Mouse (Mus musculus): Measurements from ENCODE around the gene Lrrc51. TPM values are rescaled to one million over a fixed set of nuclear protein-coding genes. Genes with fewer than 3 reads are reported as not detected.
"Not testable (repeated sequence)": the region's sequence is repeated elsewhere in the genome, so short reads cannot be mapped to it uniquely, and the experiment has no call there.

The Lrrc51 gene
- total RNA-seq, 1 experiment from 2014 or later = 0.38 TPM

DNA sequence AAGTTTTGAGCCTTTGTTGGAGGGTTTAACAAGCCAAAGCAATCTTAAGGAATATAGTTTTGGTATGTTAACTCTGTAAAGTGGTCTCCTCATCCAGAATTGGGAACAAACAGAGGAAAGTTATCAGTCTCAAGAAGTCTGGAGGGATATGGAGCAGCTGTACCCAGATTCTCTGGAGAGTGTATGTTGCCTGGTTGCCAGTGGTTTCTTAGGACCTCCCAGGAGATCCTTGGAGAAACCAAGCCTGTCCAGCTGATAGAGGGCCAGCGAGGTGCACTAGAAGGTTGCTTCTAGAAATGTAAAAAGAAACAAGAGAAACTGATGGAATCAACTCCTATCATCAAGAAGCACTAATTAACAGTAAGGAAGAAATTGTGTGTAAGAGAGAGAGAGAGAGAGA is 18.0 kb upstream of the Lrrc51 start:
- no peak for ATAC-seq (replicated peaks; ENCODE audit: insufficient number of reproducible peaks, low FRiP score, low TSS enrichment, poor library complexity, severe bottlenecking)

GRCm38 (mm10) chr7:101949008-101949407 is 15.3 kb upstream of the Lrrc51 start:
- ATAC-seq (replicated peaks; ENCODE audit: insufficient number of reproducible peaks, low FRiP score, low TSS enrichment, poor library complexity, severe bottlenecking) = peak; percentile 83; the same call in 1 of the 2 replicates

GRCm38 (mm10) chr7:101939758-101940157 is 6.1 kb upstream of the Lrrc51 start:
- ATAC-seq (replicated peaks; ENCODE audit: insufficient number of reproducible peaks, low FRiP score, low TSS enrichment, poor library complexity, severe bottlenecking) = no peak

DNA sequence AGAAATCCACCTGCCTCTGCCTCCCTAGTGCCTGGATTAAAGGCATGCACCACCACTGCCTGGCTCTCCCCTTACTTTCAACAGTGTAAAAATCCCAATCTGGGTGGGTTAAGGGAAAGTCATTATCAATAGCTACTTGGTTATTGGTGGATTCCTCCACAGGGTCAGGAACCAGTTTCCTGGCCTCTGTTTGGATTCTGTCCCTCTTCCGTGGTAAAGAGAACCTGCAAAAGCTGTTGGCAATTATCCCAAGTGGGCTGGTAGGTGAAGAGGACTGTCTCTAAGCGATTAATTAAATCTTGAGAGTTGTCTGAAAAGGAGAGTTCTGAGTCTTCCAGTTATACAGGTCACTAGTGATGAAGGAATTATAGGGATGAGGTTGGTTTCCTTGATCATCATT is 4.7 kb upstream of the Lrrc51 start:
- ATAC-seq (replicated peaks; ENCODE audit: insufficient number of reproducible peaks, low FRiP score, low TSS enrichment, poor library complexity, severe bottlenecking) = no peak

GRCm38 (mm10) chr7:101937569-101937968 is 3.9 kb upstream of the Lrrc51 start:
- no peak for ATAC-seq (replicated peaks; ENCODE audit: insufficient number of reproducible peaks, low FRiP score, low TSS enrichment, poor library complexity, severe bottlenecking)

DNA sequence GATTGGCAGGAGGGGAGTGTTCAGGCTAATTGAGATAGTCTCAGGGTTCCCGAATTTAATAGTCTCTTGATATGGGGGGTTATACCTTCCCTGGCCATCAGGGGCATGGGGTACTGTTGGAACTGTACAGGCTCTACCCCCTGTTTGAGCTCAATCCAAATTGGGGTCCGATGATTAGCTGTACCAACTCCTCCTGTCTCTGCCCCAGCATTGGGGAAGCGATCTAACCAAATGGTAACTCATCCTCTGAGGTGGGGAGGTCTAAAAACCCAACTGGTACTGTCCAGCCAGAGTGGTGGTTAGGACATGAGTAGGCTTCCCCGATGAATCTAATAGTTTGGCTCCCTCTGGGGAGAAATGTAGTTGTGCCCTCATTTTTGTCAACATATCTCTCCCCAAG is 3.3 kb upstream of the Lrrc51 start:
- no peak for ATAC-seq (replicated peaks; ENCODE audit: insufficient number of reproducible peaks, low FRiP score, low TSS enrichment, poor library complexity, severe bottlenecking)

- no peak for ATAC-seq (replicated peaks; ENCODE audit: insufficient number of reproducible peaks, low FRiP score, low TSS enrichment, poor library complexity, severe bottlenecking)
Measured at GRCm38 (mm10) chr7:101935957-101936356, 2.3 kb upstream of the Lrrc51 start.

GRCm38 (mm10) chr7:101933300-101933699 is 395 bp downstream of the Lrrc51 start:
- no peak for ATAC-seq (replicated peaks; ENCODE audit: insufficient number of reproducible peaks, low FRiP score, low TSS enrichment, poor library complexity, severe bottlenecking)

DNA sequence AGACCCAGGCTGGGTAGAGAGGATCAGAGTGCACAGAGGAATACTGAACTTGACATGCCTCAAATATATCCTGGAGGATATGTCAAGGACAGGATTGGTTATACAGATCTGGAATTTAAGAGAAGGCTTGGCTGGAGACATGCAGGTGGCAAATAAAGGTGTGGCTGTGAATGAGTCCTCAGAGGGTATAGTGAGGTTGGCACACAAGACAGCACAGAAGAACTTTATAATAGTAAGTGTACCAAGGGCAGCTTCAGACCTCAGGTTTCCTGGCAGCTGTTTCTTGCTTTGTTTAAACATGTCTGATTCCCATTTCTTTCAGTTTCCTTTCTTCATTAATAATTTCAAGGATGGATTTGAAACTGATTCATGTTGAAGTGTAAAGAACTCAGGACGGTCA is 1.1 kb downstream of the Lrrc51 start:
- ATAC-seq (replicated peaks; ENCODE audit: insufficient number of reproducible peaks, low FRiP score, low TSS enrichment, poor library complexity, severe bottlenecking) = no peak

DNA sequence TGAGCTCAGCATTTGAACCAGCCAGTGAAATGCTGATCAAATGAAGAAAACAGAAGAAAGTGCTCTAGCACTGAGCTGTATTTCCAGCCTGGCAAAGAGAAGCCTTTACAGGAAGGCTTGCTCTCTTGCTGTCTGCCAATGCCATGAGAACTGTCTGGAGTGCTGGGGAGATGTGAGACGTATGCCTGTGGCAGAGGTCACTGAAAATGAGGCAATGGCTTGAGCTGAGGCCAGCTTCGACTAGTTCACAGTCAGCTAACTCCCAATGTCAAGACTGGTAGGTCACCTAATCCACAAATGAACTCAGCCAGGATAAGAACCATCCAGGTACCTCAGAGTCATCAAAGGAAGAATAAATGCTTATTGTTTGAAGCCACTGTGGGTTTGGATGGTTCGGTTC is 5.6 kb downstream of the Lrrc51 start:
- no peak for ATAC-seq (replicated peaks; ENCODE audit: insufficient number of reproducible peaks, low FRiP score, low TSS enrichment, poor library complexity, severe bottlenecking)

GRCm38 (mm10) chr7:101925892-101926291 is 7.8 kb downstream of the Lrrc51 start:
- ATAC-seq (replicated peaks; ENCODE audit: insufficient number of reproducible peaks, low FRiP score, low TSS enrichment, poor library complexity, severe bottlenecking) = not testable (repeated sequence)

DNA sequence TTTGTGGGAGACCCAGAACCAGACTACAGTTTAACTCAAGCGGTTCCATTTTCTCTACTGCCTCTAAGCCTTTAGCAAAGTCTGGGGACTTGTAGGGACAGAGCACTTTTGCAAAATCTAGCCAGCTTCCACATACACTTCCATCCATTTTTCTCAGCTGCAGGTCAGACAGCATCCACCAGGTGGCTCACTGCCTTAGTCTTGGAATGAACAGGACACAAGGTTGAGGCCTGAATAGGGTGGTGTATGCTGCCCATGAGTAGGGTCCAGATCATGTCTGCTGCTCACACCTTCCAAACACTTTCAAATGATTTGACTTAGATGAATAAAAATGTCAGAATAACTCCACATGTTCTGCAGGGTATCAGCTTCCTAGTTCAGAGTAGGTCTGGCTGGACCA is 15.6 kb downstream of the Lrrc51 start:
- peak; percentile 80 for ATAC-seq (replicated peaks; ENCODE audit: insufficient number of reproducible peaks, low FRiP score, low TSS enrichment, poor library complexity, severe bottlenecking)

DNA sequence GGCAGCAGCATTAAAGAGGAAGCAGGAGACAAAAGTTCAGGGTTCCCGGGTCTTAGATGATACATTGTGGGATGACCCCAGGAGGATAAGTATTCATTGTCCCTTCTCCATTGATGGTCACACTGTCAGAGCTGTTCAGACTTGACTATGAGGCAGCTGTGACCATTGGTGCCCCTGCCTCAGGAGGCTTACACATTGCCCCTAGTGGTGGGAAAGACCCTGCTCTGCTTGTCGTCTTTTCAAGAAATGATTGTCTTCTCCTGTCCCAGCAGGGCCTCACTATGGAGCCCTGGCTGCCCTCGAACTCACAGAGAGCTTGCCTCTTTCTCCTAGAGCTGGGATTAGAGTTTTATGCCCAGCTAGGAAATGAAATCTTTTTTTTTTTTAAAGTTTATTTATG is 21.7 kb downstream of the Lrrc51 start:
- no peak for ATAC-seq (replicated peaks; ENCODE audit: insufficient number of reproducible peaks, low FRiP score, low TSS enrichment, poor library complexity, severe bottlenecking)

- ATAC-seq (replicated peaks; ENCODE audit: insufficient number of reproducible peaks, low FRiP score, low TSS enrichment, poor library complexity, severe bottlenecking) = no peak
Measured at GRCm38 (mm10) chr7:101910138-101910537, 23.6 kb downstream of the Lrrc51 start.

DNA sequence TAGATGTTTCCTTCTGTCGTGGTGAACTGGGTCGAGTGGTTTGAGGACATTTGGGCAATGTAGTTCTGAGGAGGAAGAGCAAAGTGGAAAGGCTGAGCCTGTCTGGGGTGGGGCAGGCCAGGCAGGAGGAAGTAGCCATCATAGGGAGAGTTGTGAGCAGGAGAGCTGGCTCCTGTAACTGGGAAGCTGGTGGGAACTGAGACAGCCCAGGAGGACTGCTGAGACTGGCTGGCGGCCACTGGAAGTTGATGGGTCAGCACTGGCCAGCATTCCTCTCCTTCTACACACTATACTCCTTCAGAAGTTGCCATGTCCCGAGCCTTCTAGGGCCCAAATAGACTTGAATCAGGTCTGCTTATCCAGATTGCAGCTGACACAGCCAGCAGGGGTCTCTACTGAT is 25.3 kb downstream of the Lrrc51 start:
- ATAC-seq (replicated peaks; ENCODE audit: insufficient number of reproducible peaks, low FRiP score, low TSS enrichment, poor library complexity, severe bottlenecking) = peak; percentile 32

DNA sequence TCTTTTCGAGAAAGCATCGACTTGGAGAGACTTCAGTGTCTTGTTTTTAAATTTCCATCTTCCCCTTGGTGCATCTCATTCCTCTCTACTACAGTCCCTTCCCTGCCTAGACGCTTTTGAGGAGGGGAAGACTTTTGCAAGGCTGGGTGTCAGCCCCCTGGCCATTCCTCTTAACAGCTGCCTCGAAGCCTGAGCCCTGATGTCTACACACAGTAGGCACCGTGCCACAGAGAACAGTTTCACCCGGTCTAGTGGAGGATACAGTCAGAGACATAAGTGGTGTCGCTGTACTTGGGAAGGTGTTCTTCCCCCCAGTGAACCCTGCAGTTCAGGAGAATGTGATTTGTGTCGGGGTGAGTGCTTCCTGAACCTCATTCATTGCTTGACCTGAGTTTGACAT is 27.0 kb downstream of the Lrrc51 start:
- ATAC-seq (replicated peaks; ENCODE audit: insufficient number of reproducible peaks, low FRiP score, low TSS enrichment, poor library complexity, severe bottlenecking) = no peak

- ATAC-seq (replicated peaks; ENCODE audit: insufficient number of reproducible peaks, low FRiP score, low TSS enrichment, poor library complexity, severe bottlenecking) = no peak
Measured at GRCm38 (mm10) chr7:101906287-101906681, 27.4 kb downstream of the Lrrc51 start, which contains the start of gene Tomt. Gene Tomt (minus strand): TSS chr7:101906359.

DNA sequence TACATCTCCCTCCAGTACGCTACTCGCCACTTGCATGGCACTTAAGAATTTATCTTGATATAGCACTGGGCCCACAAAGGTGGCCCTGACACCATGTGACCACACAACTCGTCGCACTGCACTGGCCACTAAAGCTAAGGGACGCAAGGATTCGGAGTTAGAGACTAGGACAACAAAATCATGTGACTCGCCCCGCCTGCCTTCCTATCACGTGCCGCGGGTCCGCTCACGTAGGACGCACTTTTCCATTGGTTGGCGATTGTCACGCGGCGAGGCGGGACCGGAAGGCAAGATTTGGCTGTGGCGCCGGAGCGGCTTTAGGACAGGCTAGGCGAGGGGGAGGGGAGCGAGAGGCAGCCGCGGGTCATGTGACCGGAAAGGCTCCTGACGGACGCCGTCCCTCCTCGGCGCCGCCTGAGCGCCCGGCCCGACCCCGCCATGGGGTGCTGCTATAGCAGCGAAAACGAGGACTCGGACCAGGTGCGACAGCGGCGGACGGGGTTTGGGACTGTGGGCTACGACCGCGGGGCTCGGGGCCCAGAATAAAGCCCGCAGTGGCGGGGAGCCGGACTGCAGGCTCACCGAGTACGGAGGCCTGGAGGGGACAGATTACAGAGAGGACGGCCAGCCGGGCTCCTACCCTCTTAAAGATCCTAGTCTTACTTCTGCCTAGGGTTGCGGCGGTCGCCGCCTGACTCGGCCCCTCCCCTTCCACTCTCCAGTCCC is 28.0 kb downstream of the Lrrc51 start, which contains the start of gene Lamtor1:
TSS of gene Lamtor1 (plus strand) at position 344 of the 726 bp plus-strand sequence.
- peak; percentile 89 for ATAC-seq (replicated peaks; ENCODE audit: insufficient number of reproducible peaks, low FRiP score, low TSS enrichment, poor library complexity, severe bottlenecking)

DNA sequence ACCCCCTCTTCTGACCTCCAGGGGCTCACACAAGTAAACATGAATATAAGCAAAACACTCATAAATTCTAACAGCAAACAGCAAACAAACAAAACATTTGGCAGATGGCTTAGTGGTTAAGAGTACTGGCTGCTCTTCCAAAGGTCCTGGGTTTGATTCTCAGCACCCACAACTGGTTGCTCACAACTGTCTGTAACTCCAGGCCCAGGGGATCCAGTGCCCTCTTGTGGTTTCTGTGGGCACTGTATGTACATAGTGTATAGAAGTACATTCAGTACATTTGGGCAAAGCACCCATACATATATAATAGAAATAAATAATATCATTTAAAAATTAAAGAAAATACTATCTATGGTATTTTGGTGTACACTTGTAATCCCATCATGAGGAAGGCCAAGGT is 30.8 kb downstream of the Lrrc51 start:
- no peak for ATAC-seq (replicated peaks; ENCODE audit: insufficient number of reproducible peaks, low FRiP score, low TSS enrichment, poor library complexity, severe bottlenecking)

DNA sequence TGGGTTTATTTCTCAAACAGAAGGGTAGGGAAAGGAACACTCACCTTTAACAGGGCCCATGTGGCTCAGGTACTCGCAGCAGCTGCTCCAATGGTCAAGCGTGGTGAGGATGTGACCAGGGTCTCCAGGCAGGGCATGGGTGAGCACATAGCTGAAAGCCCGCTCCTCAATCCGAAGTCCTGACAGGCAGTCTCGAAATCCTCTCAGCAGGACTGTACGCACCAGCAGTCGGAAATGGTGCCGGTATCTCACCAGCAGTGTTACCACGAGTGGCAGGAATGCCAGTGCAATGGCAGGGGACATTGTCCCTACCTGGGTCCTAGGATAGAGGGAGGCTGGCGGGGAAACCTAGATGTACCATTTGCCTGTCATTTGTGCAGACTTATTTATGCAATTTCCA is 31.7 kb downstream of the Lrrc51 start:
- ATAC-seq (replicated peaks; ENCODE audit: insufficient number of reproducible peaks, low FRiP score, low TSS enrichment, poor library complexity, severe bottlenecking) = no peak
